ENCODE assay signal across 13 mouse cellular contexts in the genomic region with DNA sequence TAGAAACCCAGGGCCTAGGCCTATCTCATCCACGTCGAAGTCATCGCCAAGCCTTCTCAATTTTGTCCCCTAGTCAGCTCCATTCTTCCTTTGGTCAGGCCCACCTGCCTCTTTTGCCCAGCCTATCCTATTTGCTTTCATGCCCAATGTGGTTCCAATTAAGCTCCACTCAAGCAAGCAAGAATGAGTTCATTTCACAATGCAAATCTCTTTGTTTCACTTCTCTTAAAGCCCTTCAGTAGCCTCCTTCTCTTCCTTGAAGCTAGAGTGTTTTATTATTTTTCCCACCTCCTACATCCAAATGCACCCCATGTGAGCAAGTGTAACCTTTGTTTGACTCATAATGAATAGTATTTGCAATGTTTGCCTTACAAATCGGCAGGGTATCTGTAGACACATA.
"Had no signal": no experiment of that assay in that cellular context is flagged by ENCODE, and none has a peak within 500 bp of the region (broad histone marks: within the 10 kb centered on the region; RNA-seq: fewer than 3 reads in every experiment).

No protein-coding gene starts in this region.

- H3K27me3 ChIP-seq: lung, embryonic 15.5 days; midbrain, embryonic 13.5 days; midbrain, embryonic 15.5 days; neural tube, embryonic 12.5 days had no signal

- H3K4me3 ChIP-seq: lung, embryonic 15.5 days; megakaryocyte, embryonic 14.5 days; midbrain, embryonic 13.5 days; midbrain, embryonic 15.5 days; neural tube, embryonic 12.5 days had no signal

- H3K4me1 ChIP-seq: lung, embryonic 15.5 days; midbrain, embryonic 15.5 days; neural tube, embryonic 12.5 days had no signal

- H3K9me3 ChIP-seq: lung, embryonic 15.5 days; megakaryocyte, embryonic 14.5 days; midbrain, embryonic 13.5 days; midbrain, embryonic 15.5 days; neural tube, embryonic 12.5 days had no signal

- H3K27ac ChIP-seq: lung, embryonic 15.5 days; macrophage; midbrain, embryonic 13.5 days; midbrain, embryonic 15.5 days; neural tube, embryonic 12.5 days had no signal

- DNase-seq: liver, postnatal 0 days; lung, adult 2 months; lung, postnatal 14 days; right cerebral cortex, postnatal 14 days; thymus, adult 18-20 months; thymus, postnatal 14 days; thymus, postnatal 36 days had no signal

- ATAC-seq: midbrain, embryonic 13.5 days; midbrain, embryonic 15.5 days had no signal

- H3K36me3 ChIP-seq: lung, embryonic 15.5 days; midbrain, embryonic 13.5 days; midbrain, embryonic 15.5 days; neural tube, embryonic 12.5 days had no signal
